Mouse (Mus musculus) spleen, adult 2 months (tissue): ENCODE measurements around the gene Fgfr2. TPM values are rescaled to one million over a fixed set of nuclear protein-coding genes. Genes with fewer than 3 reads are reported as not detected.

Source experiments
- DNase-seq, 2 experiments: peaks; one replicate each; pipeline versions ENCODE4 v3.0.0 to v3.0.0-alpha.2; 2012 to 2021; ENCODE audit warnings: low spot score in 2 of 2, low read depth in 1 of 2
- H3K27ac ChIP-seq: fragments of 200-500 bp; 2 replicates; pipeline ENCODE4 v1.5.1; 2012; ENCODE audit warnings: low read length, inconsistent platforms; ENCODE audit not compliant: insufficient read depth
- H3K27me3 ChIP-seq: fragments of 200-500 bp; 2 replicates; pipeline ENCODE4 v1.6.1; 2012; ENCODE audit warnings: mild to moderate bottlenecking, moderate library complexity, low read length, inconsistent platforms; ENCODE audit not compliant: control insufficient read depth, insufficient read depth
- H3K36me3 ChIP-seq: fragments of 200-500 bp; 2 replicates; pipeline ENCODE4 v1.6.1; 2012; ENCODE audit warnings: mild to moderate bottlenecking, low read length, inconsistent platforms; ENCODE audit not compliant: control insufficient read depth, insufficient read depth
- H3K4me1 ChIP-seq: fragments of 200-500 bp; 2 replicates; pipeline ENCODE4 v1.6.1; 2011; ENCODE audit warnings: inconsistent platforms; ENCODE audit not compliant: control insufficient read depth, insufficient read depth, insufficient read length
- H3K4me3 ChIP-seq: fragments of 200-500 bp; 2 replicates; pipeline ENCODE4 v1.5.1; 2011; ENCODE audit warnings: mild to moderate bottlenecking, inconsistent platforms; ENCODE audit not compliant: insufficient read depth, insufficient read length; ENCODE audit errors: extremely low read depth
- CTCF ChIP-seq: fragments of 200-500 bp; IDR thresholded peaks from 2 replicates; pipeline ENCODE4 v1.5.1; 2011; ENCODE audit warnings: mild to moderate bottlenecking, inconsistent platforms; ENCODE audit not compliant: insufficient read depth, insufficient read length, insufficient replicate concordance; ENCODE audit errors: extremely low read depth
- POLR2A ChIP-seq: fragments of 200-500 bp; IDR thresholded peaks from 2 replicates; pipeline ENCODE4 v1.6.1; 2011; ENCODE audit warnings: low read depth, low read length, inconsistent platforms
- WGBS: fragments of 180-500 bp; shearing (Covaris S2); methylation state at CpG from one replicate; pipeline ENCODE4 v1.1.7; 2018; 5-methylcytosine and 5-hydroxymethylcytosine counted together
- polyA plus RNA-seq: library from polyadenylated mRNA; depleted of rRNA; stranded (reverse); fragments of >200 nt; gene quantifications from 2 replicates; pipeline ENCODE4 v1.2.3, GENCODE M21; 2012

The Fgfr2 gene
- polyA plus RNA-seq, 1 experiment, result 1.6 TPM

DNA sequence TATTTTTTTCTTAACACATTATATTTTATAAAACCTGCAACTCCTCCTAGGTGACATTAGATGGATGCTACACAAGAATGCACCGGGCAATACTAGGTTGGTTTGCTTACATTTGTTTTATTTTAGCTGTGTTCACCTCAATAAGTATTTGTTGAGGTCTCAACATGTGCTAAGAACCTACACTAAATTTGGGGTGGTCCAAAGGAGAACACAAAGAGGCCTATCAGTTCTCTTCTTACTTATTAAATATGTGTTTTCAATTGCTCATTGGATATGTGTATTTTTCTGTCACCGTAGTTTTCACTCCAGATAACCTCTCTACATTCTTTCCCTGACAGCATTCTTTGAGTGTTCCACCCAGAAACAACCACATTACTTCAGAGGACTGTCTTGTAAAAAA is 1565.4 kb downstream of the Fgfr2 start:
- Histone ChIP-seq H3K27ac (no peak overlapping the region), H3K4me3 (no peak overlapping the region), H3K36me3 (peaks cover 3% of the 10 kb centered on the region), H3K27me3 (peaks cover 39% of the 10 kb centered on the region), H3K4me1 (peaks cover 28% of the 10 kb centered on the region)
- no peak for TF ChIP-seq CTCF
- no peak for TF ChIP-seq POLR2A
- 50% methylated on average over 2 of the region's 2 CpGs for WGBS
- no peak for DNase-seq

DNA sequence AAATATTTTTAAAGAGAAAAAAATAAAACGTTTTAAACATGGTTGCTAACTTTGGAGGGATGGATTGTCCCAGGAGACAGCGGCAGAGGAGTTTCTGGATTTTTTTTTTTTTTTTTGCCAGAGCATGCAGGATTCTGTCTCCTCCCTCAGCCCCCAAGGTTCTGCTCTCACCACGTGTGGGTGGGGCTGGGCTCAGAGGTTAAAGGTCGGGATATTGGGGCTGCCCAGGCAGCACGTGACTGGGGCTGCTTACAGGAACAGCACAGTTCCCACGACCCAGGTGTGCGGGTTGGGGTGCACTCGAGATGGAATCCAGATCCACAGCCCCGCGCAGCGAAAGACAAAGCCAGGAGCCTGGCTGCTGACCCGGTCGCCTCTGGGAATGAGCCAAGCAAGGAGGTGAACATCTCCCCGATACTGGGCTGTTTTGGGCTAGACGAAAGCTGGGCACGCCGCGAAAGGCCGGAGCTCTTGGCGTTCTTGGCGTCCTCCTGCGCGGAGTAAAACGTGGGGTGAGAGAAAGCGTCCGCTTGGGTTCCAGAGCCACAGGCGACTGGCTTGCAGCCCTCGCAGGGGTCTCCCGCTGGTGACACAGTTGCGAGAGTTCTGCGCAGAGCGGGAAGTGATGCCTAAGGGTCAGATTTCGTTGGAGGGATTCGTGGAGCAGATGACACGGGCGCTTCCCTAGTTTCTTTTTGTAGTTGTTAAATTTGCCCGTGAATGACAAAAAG is 1566.4 kb downstream of the Fgfr2 start:
- peaks cover 28% of the 10 kb centered on the region for H3K4me1 ChIP-seq
- H3K36me3 ChIP-seq, result no peaks in the 10 kb centered on the region
- peaks cover 48% of the 10 kb centered on the region for H3K27me3 ChIP-seq
- H3K27ac ChIP-seq, result no peak overlapping the region
- TF ChIP-seq CTCF (no peak), POLR2A (no peak)
- peak overlapping the region; percentile 29; the same call in 1 of the 2 replicates for H3K4me3 ChIP-seq
- 5% methylated on average over 37 of the region's 37 CpGs for WGBS
- no peak for DNase-seq

DNA sequence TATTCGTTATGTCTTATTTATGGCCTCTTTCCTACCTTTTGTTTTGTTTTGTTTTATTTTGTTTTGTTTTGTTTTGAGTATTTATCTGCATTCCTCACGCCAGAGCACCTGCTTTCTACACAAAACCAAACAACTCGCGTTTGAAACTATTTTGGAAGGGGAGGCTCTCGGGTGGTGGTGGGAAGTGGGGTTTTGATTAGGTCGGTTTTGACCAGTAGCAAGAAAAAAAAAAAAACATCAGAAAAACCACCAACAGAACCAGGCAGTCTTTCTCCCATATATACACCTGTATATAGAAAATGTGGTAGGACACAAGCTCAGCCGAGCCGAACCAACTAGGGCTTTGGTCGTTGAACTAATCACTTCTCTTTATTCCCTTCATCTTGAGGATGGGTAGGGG is 1567.0 kb downstream of the Fgfr2 start:
- no peak overlapping the region; the same call in 1 of the 2 replicates for H3K4me3 ChIP-seq
- no peak for DNase-seq
- peaks cover 27% of the 10 kb centered on the region for H3K4me1 ChIP-seq
- H3K27me3 ChIP-seq, result peaks cover 49% of the 10 kb centered on the region
- TF ChIP-seq POLR2A (no peak), CTCF (no peak)
- no peaks in the 10 kb centered on the region for H3K36me3 ChIP-seq
- WGBS, result 6% methylated on average over 9 of the region's 9 CpGs
- no peak overlapping the region for H3K27ac ChIP-seq

DNA sequence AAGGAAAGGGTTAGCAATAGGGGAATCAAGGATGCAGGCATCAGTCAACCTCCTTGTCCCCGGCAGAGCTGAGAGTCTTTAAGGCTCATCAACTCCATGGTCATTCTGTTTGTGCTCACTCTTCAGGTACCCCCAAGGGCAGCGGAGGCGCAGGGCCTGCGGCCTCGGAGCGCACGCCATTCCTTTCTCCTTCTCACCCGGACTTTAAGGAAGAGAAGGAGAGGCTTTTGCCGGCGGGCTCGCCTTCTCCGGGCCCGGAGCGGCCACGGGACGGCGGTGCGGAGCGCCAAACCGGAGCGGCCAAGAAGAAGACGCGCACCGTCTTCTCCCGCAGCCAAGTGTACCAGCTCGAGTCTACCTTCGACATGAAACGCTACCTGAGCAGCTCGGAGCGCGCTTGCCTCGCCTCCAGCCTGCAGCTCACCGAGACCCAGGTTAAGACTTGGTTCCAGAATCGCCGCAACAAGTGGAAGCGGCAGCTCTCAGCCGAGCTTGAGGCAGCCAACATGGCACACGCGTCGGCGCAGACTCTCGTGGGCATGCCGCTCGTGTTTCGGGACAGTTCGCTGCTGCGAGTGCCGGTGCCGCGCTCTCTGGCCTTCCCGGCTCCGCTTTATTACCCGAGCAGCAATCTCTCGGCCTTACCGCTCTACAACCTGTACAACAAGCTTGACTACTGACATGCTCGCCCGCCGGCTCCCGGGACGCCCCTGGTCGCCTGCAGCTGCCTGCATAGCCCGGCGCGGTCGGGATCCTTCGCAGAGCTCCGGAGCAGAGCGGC is 1567.7 kb downstream of the Fgfr2 start:
- Histone ChIP-seq H3K27me3 (peaks cover 52% of the 10 kb centered on the region), H3K36me3 (no peaks in the 10 kb centered on the region), H3K4me1 (peaks cover 23% of the 10 kb centered on the region), H3K27ac (no peak overlapping the region), H3K4me3 (peak overlapping the region; percentile 49)
- peak in 1 of 2 experiments; percentile 14 for DNase-seq
- TF ChIP-seq POLR2A (no peak), CTCF (no peak)
- WGBS, result 3% methylated on average over 68 of the region's 68 CpGs

DNA sequence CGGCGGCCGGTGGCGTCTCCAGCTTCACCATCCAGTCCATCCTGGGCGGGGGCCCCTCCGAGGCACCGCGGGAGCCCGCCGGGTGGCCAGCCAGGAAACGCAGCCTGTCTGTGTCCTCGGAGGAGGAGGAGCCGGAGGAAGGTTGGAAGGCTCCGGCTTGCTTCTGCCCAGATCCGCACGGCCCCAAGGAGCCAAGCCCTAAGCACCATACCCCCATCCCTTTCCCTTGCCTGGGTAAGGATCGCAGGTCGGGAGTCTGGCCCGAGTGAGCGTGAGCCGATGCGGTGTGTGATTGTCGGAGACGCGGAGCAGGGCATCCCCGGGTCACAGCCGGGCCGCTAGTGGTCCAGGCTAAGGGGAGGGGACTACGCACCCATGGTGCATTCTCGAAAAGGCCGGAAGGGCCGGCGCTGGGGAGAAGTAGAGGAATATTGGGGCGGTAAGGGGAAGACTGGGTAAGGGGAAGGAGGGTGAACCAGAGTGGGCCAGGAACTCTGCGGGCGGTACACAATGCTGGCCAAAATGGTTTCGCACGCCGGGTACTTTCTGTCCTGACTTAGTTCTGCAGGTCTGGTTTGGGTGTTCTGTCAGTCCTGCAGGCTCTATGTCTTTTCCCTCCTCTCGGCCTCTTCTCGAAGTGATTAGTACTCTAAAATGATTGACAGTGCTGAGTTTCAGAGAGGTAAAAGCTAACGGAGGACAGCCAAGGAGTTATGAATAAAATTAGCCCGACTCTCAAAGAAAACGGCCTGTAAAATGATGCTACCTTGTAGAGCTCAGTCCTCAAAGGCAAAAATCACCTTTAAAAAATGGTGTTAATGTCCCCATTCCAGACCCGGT is 1568.6 kb downstream of the Fgfr2 start:
- Histone ChIP-seq H3K27ac (no peak overlapping the region), H3K27me3 (peaks cover 55% of the 10 kb centered on the region), H3K4me1 (peaks cover 23% of the 10 kb centered on the region), H3K36me3 (no peaks in the 10 kb centered on the region), H3K4me3 (peak overlapping the region; percentile 47)
- no peak for DNase-seq
- TF ChIP-seq CTCF (no peak), POLR2A (no peak)
- WGBS, result 3% methylated on average over 45 of the region's 45 CpGs

DNA sequence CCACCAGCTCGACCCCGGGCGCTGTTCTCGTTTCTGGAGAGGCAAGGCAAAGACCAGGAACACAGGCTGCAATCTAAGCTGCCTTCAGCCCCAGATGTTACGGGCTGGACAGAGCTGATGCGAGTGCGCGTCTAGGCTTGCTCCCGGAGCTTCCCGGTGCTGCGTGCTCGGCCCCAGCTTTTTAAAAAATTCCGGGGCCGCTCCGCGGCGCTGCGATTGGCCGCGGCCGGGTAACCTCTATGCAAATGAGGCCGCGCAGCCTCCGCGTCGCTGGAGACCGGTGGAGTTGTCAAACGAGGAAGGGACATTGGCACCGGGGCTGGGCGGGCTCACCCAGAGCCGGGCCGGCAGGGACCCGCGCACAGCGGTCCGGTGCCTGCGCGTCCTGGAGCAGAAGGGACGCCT is 1569.4 kb downstream of the Fgfr2 start:
- DNase-seq, result peak in 1 of 2 experiments; percentile 49
- TF ChIP-seq POLR2A (no peak), CTCF (no peak)
- peaks cover 58% of the 10 kb centered on the region for H3K27me3 ChIP-seq
- H3K27ac ChIP-seq, result no peak overlapping the region
- H3K36me3 ChIP-seq, result no peaks in the 10 kb centered on the region
- WGBS, result under 1% methylated on average over 39 of the region's 39 CpGs
- peak overlapping the region; percentile 37; the same call in 1 of the 2 replicates for H3K4me3 ChIP-seq
- peaks cover 23% of the 10 kb centered on the region for H3K4me1 ChIP-seq
